Mouse (Mus musculus): ENCODE measurements around the gene Enpp4. TPM values are rescaled to one million over a fixed set of nuclear protein-coding genes. Genes with fewer than 3 reads are reported as not detected.

The Enpp4 gene
- polyA plus RNA-seq, 1 experiment from 2014 or later, result 8.4 TPM

DNA sequence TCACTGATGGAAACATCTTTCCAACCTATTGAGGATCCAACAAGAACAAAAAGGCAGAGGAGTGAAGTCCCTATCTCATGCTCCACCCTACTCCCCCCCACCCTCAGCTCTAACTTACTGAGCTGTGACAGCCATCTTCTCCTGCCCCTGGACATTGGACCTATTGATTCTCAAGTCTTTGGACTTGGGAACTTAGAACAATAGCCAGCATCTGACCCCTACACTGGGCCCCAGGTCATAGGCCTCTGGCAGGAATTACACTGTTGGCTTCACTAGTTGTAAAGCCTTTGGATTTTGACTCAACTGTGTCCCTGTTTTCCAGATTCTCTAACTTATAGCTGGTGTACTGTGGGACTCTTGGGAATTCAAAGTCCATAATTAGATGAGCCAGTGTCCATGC lies 33.9 kb downstream of the Enpp4 start:
- no peak overlapping the region for H3K4me2 ChIP-seq (replicated peaks; ENCODE audit: low read depth, low read length)
- no peak for DNase-seq (ENCODE audit: low spot score)
- H3K9ac ChIP-seq (replicated peaks; ENCODE audit: low read depth), result no peak overlapping the region
- no peaks in the 10 kb centered on the region for H3K27me3 ChIP-seq (replicated peaks; ENCODE audit: insufficient read depth, low read length)
- H3K4me1 ChIP-seq (ENCODE audit: insufficient read depth, low read depth, low read length), result no peaks in the 10 kb centered on the region
- no peak overlapping the region for H3K27ac ChIP-seq (ENCODE audit: low read length)
- ATAC-seq, result no peak
- no peaks in the 10 kb centered on the region for H3K36me3 ChIP-seq (ENCODE audit: insufficient read depth, low read length)
- no peaks in the 10 kb centered on the region for H3K9me3 ChIP-seq (ENCODE audit: low read length)
- no peak for TF ChIP-seq CTCF (IDR thresholded peaks at IDR 0.05)
- TF ChIP-seq EP300 (IDR thresholded peaks at IDR 0.05), result no peak
- H3K4me3 ChIP-seq (ENCODE audit: low read depth, low read length), result no peak overlapping the region

- no peaks in the 10 kb centered on the region for H3K4me1 ChIP-seq (ENCODE audit: insufficient read depth, low read depth, low read length)
- H3K27me3 ChIP-seq (replicated peaks; ENCODE audit: insufficient read depth, low read length), result no peaks in the 10 kb centered on the region
- H3K4me3 ChIP-seq (ENCODE audit: low read depth, low read length), result no peak overlapping the region
- TF ChIP-seq EP300 (IDR thresholded peaks at IDR 0.05) (no peak), CTCF (IDR thresholded peaks at IDR 0.05) (no peak)
- no peak overlapping the region for H3K9ac ChIP-seq (replicated peaks; ENCODE audit: low read depth)
- ATAC-seq (no peak), DNase-seq (ENCODE audit: low spot score) (no peak)
- H3K4me2 ChIP-seq (replicated peaks; ENCODE audit: low read depth, low read length), result no peak overlapping the region
- no peaks in the 10 kb centered on the region for H3K36me3 ChIP-seq (ENCODE audit: insufficient read depth, low read length)
- no peak overlapping the region for H3K27ac ChIP-seq (ENCODE audit: low read length)
- WGBS, result 64% methylated on average over 6 of the region's 6 CpGs
- no peaks in the 10 kb centered on the region for H3K9me3 ChIP-seq (ENCODE audit: low read length)
These were observed 36.7 kb downstream of the Enpp4 start for GRCm38 (mm10) chr17:44068876-44069275.

DNA sequence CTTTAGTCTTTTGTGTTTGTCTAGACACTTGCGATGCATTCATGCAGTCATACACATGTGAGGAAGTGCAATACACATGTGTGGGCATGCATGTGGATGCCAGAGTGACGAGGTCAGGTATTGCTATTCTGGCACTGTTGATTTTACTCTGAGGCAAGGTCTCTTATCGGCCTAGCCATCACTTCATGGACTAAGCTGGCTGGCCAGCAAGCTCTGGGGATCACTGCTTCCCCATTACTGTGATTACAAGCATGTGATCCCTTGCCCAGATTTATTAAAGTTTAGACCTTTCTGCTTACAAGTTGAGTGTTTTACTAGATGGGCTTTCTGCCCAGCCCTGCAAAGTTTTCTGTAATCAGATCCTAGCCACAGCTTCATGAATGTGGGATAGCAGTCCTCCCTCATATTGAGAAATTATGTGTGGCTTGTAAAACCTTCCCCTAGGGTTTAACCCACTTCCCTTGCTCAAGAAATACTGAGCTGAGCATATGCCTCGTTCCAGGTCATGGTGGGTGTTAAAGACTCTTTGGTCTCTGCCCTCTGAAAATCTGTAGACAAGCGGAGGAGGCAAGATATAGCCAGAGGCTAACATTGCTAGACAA lies 44.2 kb downstream of the Enpp4 start:
- Histone ChIP-seq H3K27ac (ENCODE audit: low read length) (no peak overlapping the region), H3K4me2 (replicated peaks; ENCODE audit: low read depth, low read length) (no peak overlapping the region), H3K4me1 (ENCODE audit: insufficient read depth, low read depth, low read length) (no peaks in the 10 kb centered on the region), H3K9ac (replicated peaks; ENCODE audit: low read depth) (no peak overlapping the region), H3K4me3 (ENCODE audit: low read depth, low read length) (no peak overlapping the region), H3K9me3 (ENCODE audit: low read length) (no peaks in the 10 kb centered on the region), H3K36me3 (ENCODE audit: insufficient read depth, low read length) (no peaks in the 10 kb centered on the region), H3K27me3 (replicated peaks; ENCODE audit: insufficient read depth, low read length) (no peaks in the 10 kb centered on the region)
- WGBS, result 60% methylated on average over 5 of the region's 5 CpGs
- TF ChIP-seq CTCF (IDR thresholded peaks at IDR 0.05) (no peak), EP300 (IDR thresholded peaks at IDR 0.05) (no peak)
- DNase-seq (ENCODE audit: low spot score), result no peak
- ATAC-seq, result no peak

DNA sequence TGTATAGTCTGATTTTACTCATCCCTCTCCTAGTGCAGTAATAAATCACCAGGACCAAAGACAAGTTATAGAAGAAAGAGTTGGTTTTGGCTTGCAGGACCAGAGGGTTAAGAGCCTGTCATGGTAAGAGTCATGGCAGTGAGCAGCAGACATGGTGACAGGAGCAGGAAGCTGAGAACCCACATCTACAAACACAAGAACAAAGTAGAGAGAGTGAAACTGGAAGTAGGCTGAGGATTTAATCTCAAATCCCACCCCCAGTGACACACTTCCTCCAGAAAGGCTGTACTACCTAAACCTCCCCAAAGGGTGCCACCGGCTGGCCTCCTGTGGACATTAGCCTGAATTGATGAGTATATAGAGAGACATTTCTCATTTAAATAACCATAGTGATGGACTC lies 44.8 kb downstream of the Enpp4 start:
- Histone ChIP-seq H3K9ac (replicated peaks; ENCODE audit: low read depth) (no peak overlapping the region), H3K4me3 (ENCODE audit: low read depth, low read length) (no peak overlapping the region), H3K27me3 (replicated peaks; ENCODE audit: insufficient read depth, low read length) (no peaks in the 10 kb centered on the region), H3K9me3 (ENCODE audit: low read length) (no peaks in the 10 kb centered on the region), H3K4me2 (replicated peaks; ENCODE audit: low read depth, low read length) (no peak overlapping the region), H3K4me1 (ENCODE audit: insufficient read depth, low read depth, low read length) (no peaks in the 10 kb centered on the region), H3K36me3 (ENCODE audit: insufficient read depth, low read length) (no peaks in the 10 kb centered on the region), H3K27ac (ENCODE audit: low read length) (no peak overlapping the region)
- TF ChIP-seq CTCF (IDR thresholded peaks at IDR 0.05) (no peak), EP300 (IDR thresholded peaks at IDR 0.05) (no peak)
- ATAC-seq (no peak), DNase-seq (ENCODE audit: low spot score) (no peak)
- WGBS, result 81% methylated on average over 1 of the region's 1 CpGs

GRCm38 (mm10) chr17:44058145-44058544 lies 47.5 kb downstream of the Enpp4 start:
- H3K27ac ChIP-seq (ENCODE audit: low read length), result no peak overlapping the region
- no peaks in the 10 kb centered on the region for H3K27me3 ChIP-seq (replicated peaks; ENCODE audit: insufficient read depth, low read length)
- no peak for ATAC-seq
- no peak overlapping the region for H3K9ac ChIP-seq (replicated peaks; ENCODE audit: low read depth)
- no peak for DNase-seq (ENCODE audit: low spot score)
- no peak overlapping the region for H3K4me3 ChIP-seq (ENCODE audit: low read depth, low read length)
- TF ChIP-seq EP300 (IDR thresholded peaks at IDR 0.05) (no peak), CTCF (IDR thresholded peaks at IDR 0.05) (no peak)
- H3K9me3 ChIP-seq (ENCODE audit: low read length), result no peaks in the 10 kb centered on the region
- H3K4me2 ChIP-seq (replicated peaks; ENCODE audit: low read depth, low read length), result no peak overlapping the region
- H3K4me1 ChIP-seq (ENCODE audit: insufficient read depth, low read depth, low read length), result no peaks in the 10 kb centered on the region
- no peaks in the 10 kb centered on the region for H3K36me3 ChIP-seq (ENCODE audit: insufficient read depth, low read length)

DNA sequence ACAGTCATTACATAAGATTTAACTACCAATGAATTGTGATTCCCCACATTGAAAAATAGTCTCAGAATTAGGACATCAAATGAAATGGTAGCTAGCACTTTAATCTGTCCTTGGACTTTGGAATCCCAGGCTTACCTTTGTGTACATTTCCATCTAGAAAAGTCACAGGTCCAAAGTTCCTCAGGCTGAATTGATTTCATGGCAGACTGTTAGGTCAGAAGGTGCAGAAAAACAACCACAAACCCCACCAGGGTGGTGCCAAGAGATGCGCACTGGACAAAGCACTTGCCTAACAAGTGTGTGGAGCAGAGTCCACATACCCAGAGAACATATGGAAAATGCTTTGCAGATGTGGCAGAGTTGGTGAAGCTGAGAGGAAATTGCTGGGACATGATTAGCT lies 48.5 kb downstream of the Enpp4 start:
- H3K4me2 ChIP-seq (replicated peaks; ENCODE audit: low read depth, low read length), result no peak overlapping the region
- DNase-seq (ENCODE audit: low spot score) (no peak), ATAC-seq (0 out of 2 replicates have a peak, but pooled peaks have one; percentile 6)
- no peaks in the 10 kb centered on the region for H3K36me3 ChIP-seq (ENCODE audit: insufficient read depth, low read length)
- H3K4me1 ChIP-seq (ENCODE audit: insufficient read depth, low read depth, low read length), result no peaks in the 10 kb centered on the region
- H3K27ac ChIP-seq (ENCODE audit: low read length), result no peak overlapping the region
- H3K9me3 ChIP-seq (ENCODE audit: low read length), result no peaks in the 10 kb centered on the region
- H3K27me3 ChIP-seq (replicated peaks; ENCODE audit: insufficient read depth, low read length), result no peaks in the 10 kb centered on the region
- no peak overlapping the region for H3K9ac ChIP-seq (replicated peaks; ENCODE audit: low read depth)
- WGBS, result 85% methylated on average over 1 of the region's 1 CpGs
- TF ChIP-seq CTCF (IDR thresholded peaks at IDR 0.05) (no peak), EP300 (IDR thresholded peaks at IDR 0.05) (no peak)
- H3K4me3 ChIP-seq (ENCODE audit: low read depth, low read length), result no peak overlapping the region

GRCm38 (mm10) chr17:44053427-44053826 lies 52.2 kb downstream of the Enpp4 start:
- Histone ChIP-seq H3K36me3 (ENCODE audit: insufficient read depth, low read length) (no peaks in the 10 kb centered on the region), H3K4me1 (ENCODE audit: insufficient read depth, low read depth, low read length) (no peaks in the 10 kb centered on the region), H3K27me3 (replicated peaks; ENCODE audit: insufficient read depth, low read length) (no peaks in the 10 kb centered on the region), H3K27ac (ENCODE audit: low read length) (no peak overlapping the region), H3K4me3 (ENCODE audit: low read depth, low read length) (no peak overlapping the region), H3K4me2 (replicated peaks; ENCODE audit: low read depth, low read length) (no peak overlapping the region), H3K9me3 (ENCODE audit: low read length) (no peaks in the 10 kb centered on the region), H3K9ac (replicated peaks; ENCODE audit: low read depth) (no peak overlapping the region)
- 61% methylated on average over 4 of the region's 4 CpGs for WGBS
- TF ChIP-seq CTCF (IDR thresholded peaks at IDR 0.05), result no peak
- peak; percentile 11 for DNase-seq (ENCODE audit: low spot score)
- no peak for ATAC-seq

Other genes with a start within 250 kb of the Enpp4 start
- gene Enpp5, start 27.0 kb downstream of the Enpp4 start, polyA plus RNA-seq (2015; fragmentation: Nextera tagmentation; extraction: Ambion mirVana), result 15.3 and 19.4 TPM in 2 replicates
- 83.6 and 122 TPM in 2 replicates for gene Clic5, start 82.8 kb upstream of the Enpp4 start, polyA plus RNA-seq (2015; fragmentation: Nextera tagmentation; extraction: Ambion mirVana)